Mouse (Mus musculus): ENCODE results near the gene Prr12.

- TF ChIP-seq CTCF (IDR thresholded peaks at IDR 0.05; ENCODE audit: low read depth, low read length), result no peak
- no peak for TF ChIP-seq GATA1 (IDR thresholded peaks at IDR 0.05; ENCODE audit: borderline replicate concordance, low read length)
- TF ChIP-seq TAL1 (conservative IDR thresholded peaks at IDR 0.05; ENCODE audit: low read depth, low read length), result no peak
Measured at GRCm38 (mm10) chr7:44998501-44998955, 54.2 kb downstream of the Prr12 start, which contains the start of gene Bcl2l12.
